Mouse (Mus musculus) heart, embryonic 10.5 days (tissue): Measurements from ENCODE around the gene Gjb6. TPM values are rescaled to one million over a fixed set of nuclear protein-coding genes. Genes with fewer than 3 reads are reported as not detected.

ENCODE experiments used
- DNase-seq: peaks from one replicate; pipeline ENCODE4 v3.0.0-alpha.2; 2017; ENCODE audit warnings: low spot score
- H3K27ac ChIP-seq: fragments of 300-500 bp; sonication (generic); 2 replicates; pipeline ENCODE4 v1.5.1; 2016; ENCODE audit warnings: mild to moderate bottlenecking
- H3K27me3 ChIP-seq: fragments of 300-500 bp; sonication (generic); 2 replicates; pipeline ENCODE4 v1.6.1; 2016; ENCODE audit warnings: mild to moderate bottlenecking; ENCODE audit not compliant: poor library complexity, insufficient read depth, severe bottlenecking
- H3K36me3 ChIP-seq: fragments of 300-500 bp; sonication (generic); 2 replicates; pipeline ENCODE4 v1.6.1; 2016; ENCODE audit warnings: mild to moderate bottlenecking, moderate library complexity
- H3K4me1 ChIP-seq: fragments of 300-500 bp; sonication (generic); 2 replicates; pipeline ENCODE4 v1.6.1; 2016; ENCODE audit warnings: mild to moderate bottlenecking
- H3K4me3 ChIP-seq: fragments of 300-500 bp; sonication (generic); 2 replicates; pipeline ENCODE4 v1.5.1; 2016; ENCODE audit warnings: mild to moderate bottlenecking, moderate library complexity
- H3K9me3 ChIP-seq: fragments of 300-500 bp; sonication (generic); 2 replicates; pipeline ENCODE4 v1.6.1; 2016; ENCODE audit warnings: mild to moderate bottlenecking, moderate library complexity
- WGBS: fragments of 180-500 bp; shearing (Covaris S2); methylation state at CpG from one replicate; pipeline ENCODE4 v1.1.7; 2016; 5-methylcytosine and 5-hydroxymethylcytosine counted together
- polyA plus RNA-seq: library from polyadenylated mRNA; unstranded; fragments of >200 nt; fragmentation: Nextera tagmentation; extraction: Ambion mirVana; gene quantifications from 2 replicates; pipeline ENCODE4 v1.2.1, GENCODE M21; 2016

Gjb6 gene
- polyA plus RNA-seq, 1 experiment from 2014 or later = 0.89 TPM

- H3K4me3 ChIP-seq = no peak overlapping the region
Observed at GRCm38 (mm10) chr14:57105721-57106120, 27.7 kb downstream of the Gjb6 start.

DNA sequence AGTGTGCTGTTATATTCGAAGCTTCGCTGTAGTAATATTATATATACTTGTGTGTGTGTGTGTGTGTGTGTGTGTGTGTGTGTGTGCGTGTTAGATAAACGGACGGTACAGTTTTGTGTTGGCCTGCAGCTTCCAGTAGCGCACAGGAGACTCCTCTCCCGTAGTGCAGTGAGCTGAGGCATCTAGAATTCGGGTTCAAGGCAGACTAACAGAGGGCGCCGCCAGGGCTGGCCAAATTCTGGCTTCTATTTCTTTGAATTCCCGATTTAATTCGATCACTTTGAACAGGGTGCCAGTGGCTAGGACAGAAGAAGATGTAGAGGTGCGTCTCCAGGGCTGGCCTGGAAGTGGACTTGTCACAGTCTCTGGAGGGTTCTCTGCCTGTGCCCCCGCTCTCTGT lies 28.3 kb downstream of the Gjb6 start:
- Histone ChIP-seq H3K4me1 (peaks cover 14% of the 10 kb centered on the region), H3K9me3 (no peaks in the 10 kb centered on the region), H3K27me3 (peaks cover 82% of the 10 kb centered on the region), H3K36me3 (no peaks in the 10 kb centered on the region), H3K4me3 (peak overlapping the region; percentile 78), H3K27ac (no peak overlapping the region)
- WGBS = 15% methylated on average over 14 of the region's 14 CpGs
- DNase-seq = no peak

More at GRCm38 (mm10) chr14:57105721-57106120, 27.7 kb downstream of the Gjb6 start:
- Histone ChIP-seq H3K36me3 (no peaks in the 10 kb centered on the region), H3K4me1 (peaks cover 14% of the 10 kb centered on the region), H3K9me3 (no peaks in the 10 kb centered on the region), H3K27me3 (peaks cover 77% of the 10 kb centered on the region), H3K27ac (no peak overlapping the region)
- WGBS = 50% methylated on average over 11 of the region's 11 CpGs
- no peak for DNase-seq

DNA sequence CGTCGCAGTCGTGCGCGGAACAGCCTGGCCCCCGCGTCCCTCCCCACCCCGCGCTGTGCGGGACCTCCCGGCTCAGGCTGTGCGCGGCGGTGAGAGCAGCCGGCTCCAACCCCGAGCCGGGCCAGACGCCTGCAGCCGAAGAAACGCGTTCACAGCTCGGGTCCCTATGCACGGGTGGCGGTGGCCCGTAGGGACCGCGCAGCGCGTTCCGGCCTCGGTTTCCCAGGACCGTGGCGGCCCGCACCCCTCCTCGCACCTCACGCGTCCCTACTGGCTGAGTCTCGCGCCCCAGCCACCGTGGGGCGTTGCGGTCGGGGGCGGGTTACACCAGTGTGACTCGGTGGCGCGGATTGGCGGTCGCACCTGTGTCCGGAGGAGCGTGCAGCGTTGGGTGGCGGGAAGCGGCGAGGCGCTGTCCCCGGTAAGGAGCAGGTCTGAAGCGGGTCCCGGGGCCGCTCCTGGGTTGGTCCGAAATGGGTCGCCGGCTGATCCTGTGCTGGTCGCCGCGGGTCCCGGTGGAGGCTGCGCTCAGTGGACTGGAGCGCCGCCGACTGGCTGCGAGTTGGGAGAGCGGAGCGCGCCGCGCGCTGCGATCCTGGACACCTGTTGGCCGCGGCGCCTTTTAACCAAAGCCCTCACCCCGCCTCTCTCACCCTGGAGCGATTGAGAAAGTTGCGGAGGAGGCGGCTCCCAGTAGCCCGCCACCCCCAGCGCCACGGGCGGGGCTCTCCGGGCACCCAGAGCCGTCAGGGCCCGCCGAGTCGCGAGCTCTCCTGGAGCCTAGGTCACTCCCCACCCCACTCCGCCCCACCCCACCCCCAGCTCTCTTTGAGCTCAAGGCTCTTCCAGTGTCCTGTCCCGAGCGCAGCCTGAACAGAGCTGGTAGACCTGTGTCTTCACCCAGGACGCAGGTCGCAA lies 29.0 kb downstream of the Gjb6 start, which contains the start of gene Gjb2:
Gene Gjb2 (minus strand): TSS at position 597 of the 918 bp plus-strand sequence.
- peak within 1 kb of the TSS; percentile 78 for H3K4me3 ChIP-seq

GRCm38 (mm10) chr14:57103711-57104105 lies 29.7 kb downstream of the Gjb6 start:
- Histone ChIP-seq H3K4me3 (peak overlapping the region; percentile 78), H3K4me1 (peaks cover 14% of the 10 kb centered on the region), H3K9me3 (no peaks in the 10 kb centered on the region), H3K27me3 (peaks cover 87% of the 10 kb centered on the region), H3K36me3 (no peaks in the 10 kb centered on the region), H3K27ac (peak overlapping the region; percentile 42; the same call in 1 of the 2 replicates)
- 3% methylated on average over 22 of the region's 22 CpGs for WGBS
- no peak for DNase-seq

More for the DNA sequence above, 29.0 kb downstream of the Gjb6 start, which contains the start of gene Gjb2:
- no peak for DNase-seq
- WGBS = under 1% methylated on average over 100 of the region's 101 CpGs
- no peaks in the 10 kb centered on the region for H3K36me3 ChIP-seq
- peaks cover 87% of the 10 kb centered on the region for H3K27me3 ChIP-seq
- H3K27ac ChIP-seq = peak within 1 kb of the TSS; percentile 42; the same call in 1 of the 2 replicates
- H3K4me1 ChIP-seq = peaks cover 14% of the 10 kb centered on the region
- no peaks in the 10 kb centered on the region for H3K9me3 ChIP-seq

- no peak overlapping the region for H3K4me3 ChIP-seq
Observed at GRCm38 (mm10) chr14:57103121-57103520, 30.3 kb downstream of the Gjb6 start.

GRCm38 (mm10) chr14:57101623-57102022 lies 31.8 kb downstream of the Gjb6 start:
- 83% methylated on average over 7 of the region's 7 CpGs for WGBS
- Histone ChIP-seq H3K4me3 (no peak overlapping the region), H3K27me3 (peaks cover 68% of the 10 kb centered on the region)

More at GRCm38 (mm10) chr14:57103121-57103520, 30.3 kb downstream of the Gjb6 start:
- DNase-seq = no peak
- 47% methylated on average over 6 of the region's 6 CpGs for WGBS
- Histone ChIP-seq H3K9me3 (no peaks in the 10 kb centered on the region), H3K27me3 (peaks cover 83% of the 10 kb centered on the region), H3K27ac (no peak overlapping the region), H3K4me1 (peaks cover 14% of the 10 kb centered on the region), H3K36me3 (no peaks in the 10 kb centered on the region)

DNA sequence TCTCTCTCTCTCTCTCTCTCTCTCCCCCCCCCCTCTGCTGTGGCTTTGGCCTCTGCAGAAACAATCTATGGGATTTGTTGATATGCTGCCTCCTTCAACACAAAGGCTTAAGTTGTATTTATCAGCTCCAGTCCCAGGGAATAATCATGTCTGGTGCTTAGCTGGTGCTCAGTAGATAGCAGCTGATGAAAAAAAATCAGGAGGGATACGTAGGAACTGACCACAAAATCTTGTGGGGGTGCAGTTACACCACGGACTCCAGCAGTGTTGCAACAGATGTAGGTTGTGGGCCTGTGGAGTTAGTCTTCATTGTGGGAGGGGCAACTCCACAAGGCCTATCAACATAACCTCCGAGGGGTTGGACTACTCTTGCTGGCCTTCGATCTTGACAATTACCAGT lies 37.6 kb downstream of the Gjb6 start:
- Histone ChIP-seq H3K9me3 (no peaks in the 10 kb centered on the region), H3K27me3 (peaks cover 22% of the 10 kb centered on the region), H3K4me3 (no peak overlapping the region), H3K36me3 (no peaks in the 10 kb centered on the region), H3K27ac (no peak overlapping the region), H3K4me1 (0 out of 2 replicates have a peak, but pooled peaks cover 4% of the 10 kb centered on the region)
- no peak for DNase-seq
- 54% methylated on average over 4 of the region's 4 CpGs for WGBS

More at GRCm38 (mm10) chr14:57101623-57102022, 31.8 kb downstream of the Gjb6 start:
- no peaks in the 10 kb centered on the region for H3K36me3 ChIP-seq
- H3K9me3 ChIP-seq = no peaks in the 10 kb centered on the region
- H3K4me1 ChIP-seq = peaks cover 14% of the 10 kb centered on the region
- DNase-seq = no peak
- no peak overlapping the region for H3K27ac ChIP-seq

DNA sequence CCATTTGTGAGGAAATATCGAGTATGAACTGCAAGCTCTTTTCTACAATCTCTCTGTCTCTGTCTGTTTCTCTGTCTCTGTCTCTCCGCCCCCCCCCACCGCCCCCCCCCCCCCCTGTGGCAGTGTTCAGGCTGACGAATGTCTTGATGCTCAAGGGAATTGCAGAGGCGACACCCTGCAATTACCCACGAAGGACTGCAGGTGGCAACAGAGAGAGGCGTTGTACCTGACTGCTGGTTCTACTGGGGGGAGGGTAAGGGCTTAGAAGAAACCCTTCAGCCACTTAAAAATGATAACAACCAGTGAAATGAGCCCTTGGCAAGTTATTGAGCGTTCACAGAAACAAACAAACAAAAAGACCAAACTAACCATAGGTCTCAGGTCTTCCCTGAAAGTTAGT lies 40.4 kb downstream of the Gjb6 start:
- Histone ChIP-seq H3K9me3 (no peaks in the 10 kb centered on the region), H3K27me3 (0 out of 2 replicates have a peak, but pooled peaks cover 9% of the 10 kb centered on the region), H3K4me3 (no peak overlapping the region), H3K27ac (no peak overlapping the region), H3K4me1 (0 out of 2 replicates have a peak, but pooled peaks cover 4% of the 10 kb centered on the region), H3K36me3 (no peaks in the 10 kb centered on the region)
- no peak for DNase-seq
- whole genome bisulfite sequencing = 10% methylated on average over 8 of the region's 8 CpGs

DNA sequence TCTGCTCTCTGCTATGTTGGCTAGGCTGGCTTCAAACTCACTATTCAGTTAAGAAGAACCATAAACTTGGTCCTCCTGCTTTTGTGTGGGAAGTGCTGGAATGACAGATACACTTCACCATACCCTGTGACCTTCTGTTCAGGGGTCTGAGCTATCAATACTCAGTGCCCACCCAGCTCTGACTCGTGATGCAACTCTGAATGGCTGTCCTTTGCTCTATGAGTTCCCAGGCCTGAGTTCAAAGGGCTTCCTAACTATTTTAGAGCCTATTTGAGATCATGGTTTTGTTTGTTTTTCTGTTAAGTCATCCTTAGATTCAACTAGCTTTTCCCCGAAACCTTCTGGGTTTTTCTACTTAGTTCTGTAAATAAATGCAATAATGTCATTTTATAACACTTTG lies 43.4 kb downstream of the Gjb6 start:
- no peak for DNase-seq
- H3K27me3 ChIP-seq = 0 out of 2 replicates have a peak, but pooled peaks cover 6% of the 10 kb centered on the region
- H3K4me3 ChIP-seq = no peak overlapping the region
- H3K27ac ChIP-seq = no peak overlapping the region
- 0 out of 2 replicates have a peak, but pooled peaks cover 4% of the 10 kb centered on the region for H3K4me1 ChIP-seq
- WGBS = 60% methylated on average over 2 of the region's 2 CpGs
- no peaks in the 10 kb centered on the region for H3K9me3 ChIP-seq
- no peaks in the 10 kb centered on the region for H3K36me3 ChIP-seq

- H3K4me1 ChIP-seq = 0 out of 2 replicates have a peak, but pooled peaks cover 7% of the 10 kb centered on the region
- H3K9me3 ChIP-seq = no peaks in the 10 kb centered on the region
- H3K36me3 ChIP-seq = no peaks in the 10 kb centered on the region
- H3K27me3 ChIP-seq = 0 out of 2 replicates have a peak, but pooled peaks cover 4% of the 10 kb centered on the region
- no peak overlapping the region for H3K4me3 ChIP-seq
- DNase-seq = no peak
- H3K27ac ChIP-seq = no peak overlapping the region
- WGBS = 78% methylated on average over 7 of the region's 7 CpGs
Observed at GRCm38 (mm10) chr14:57089107-57089506, 44.3 kb downstream of the Gjb6 start.

DNA sequence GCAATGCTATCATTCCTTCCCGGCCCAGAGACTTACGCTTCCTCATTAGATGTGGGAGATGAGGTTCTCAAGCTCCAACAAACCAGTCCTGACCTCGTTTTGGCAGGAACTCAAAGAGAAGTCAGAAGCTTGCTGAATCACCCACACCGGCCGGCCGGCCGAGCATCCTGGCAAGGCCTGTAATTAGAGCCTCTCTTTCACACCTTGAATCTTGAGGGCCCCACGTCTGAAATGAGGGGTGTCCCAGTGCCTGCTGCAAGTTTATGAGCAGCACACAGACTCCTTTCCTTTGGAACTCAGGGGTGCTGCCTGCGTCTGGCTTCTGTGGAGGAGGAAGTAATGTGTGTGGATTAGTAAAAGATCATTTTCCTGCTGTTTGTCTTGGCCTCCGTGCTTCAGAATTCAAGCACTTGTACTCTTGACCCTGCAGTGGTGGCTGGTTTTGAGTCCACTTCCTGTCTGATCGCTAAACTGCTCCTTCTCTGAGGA lies 49.2 kb downstream of the Gjb6 start:
- no peaks in the 10 kb centered on the region for H3K9me3 ChIP-seq
- no peak overlapping the region for H3K4me3 ChIP-seq
- WGBS = 54% methylated on average over 11 of the region's 11 CpGs
- DNase-seq = no peak
- H3K27ac ChIP-seq = no peak overlapping the region
- 0 out of 2 replicates have a peak, but pooled peaks cover 5% of the 10 kb centered on the region for H3K4me1 ChIP-seq
- H3K36me3 ChIP-seq = no peaks in the 10 kb centered on the region
- 0 out of 2 replicates have a peak, but pooled peaks cover 4% of the 10 kb centered on the region for H3K27me3 ChIP-seq

DNA sequence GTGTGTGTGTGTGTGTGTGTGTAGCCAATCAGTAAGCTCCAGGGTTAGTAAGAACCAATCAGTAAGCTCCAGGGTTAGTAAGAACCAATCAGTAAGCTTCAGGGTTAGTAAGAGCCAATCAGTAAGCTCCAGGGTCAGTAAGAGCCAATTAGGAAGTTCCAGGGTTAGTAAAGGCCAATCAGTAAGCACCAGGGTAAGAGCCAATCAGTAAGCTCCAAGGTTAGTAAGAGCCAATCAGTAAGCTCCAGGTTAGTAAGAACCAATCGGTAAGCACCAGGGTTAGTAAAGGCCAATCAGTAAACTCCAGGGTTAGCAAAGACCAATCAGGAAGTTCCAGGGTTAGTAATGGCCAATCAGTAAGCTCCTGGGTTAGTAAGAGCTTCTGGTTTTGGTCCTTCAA lies 50.5 kb downstream of the Gjb6 start:
- H3K4me1 ChIP-seq = 0 out of 2 replicates have a peak, but pooled peaks cover 5% of the 10 kb centered on the region
- WGBS = 95% methylated on average over 1 of the region's 1 CpGs
- H3K36me3 ChIP-seq = no peaks in the 10 kb centered on the region
- 0 out of 2 replicates have a peak, but pooled peaks cover 4% of the 10 kb centered on the region for H3K27me3 ChIP-seq
- H3K9me3 ChIP-seq = no peaks in the 10 kb centered on the region
- no peak for DNase-seq
- no peak overlapping the region for H3K27ac ChIP-seq
- H3K4me3 ChIP-seq = no peak overlapping the region

DNA sequence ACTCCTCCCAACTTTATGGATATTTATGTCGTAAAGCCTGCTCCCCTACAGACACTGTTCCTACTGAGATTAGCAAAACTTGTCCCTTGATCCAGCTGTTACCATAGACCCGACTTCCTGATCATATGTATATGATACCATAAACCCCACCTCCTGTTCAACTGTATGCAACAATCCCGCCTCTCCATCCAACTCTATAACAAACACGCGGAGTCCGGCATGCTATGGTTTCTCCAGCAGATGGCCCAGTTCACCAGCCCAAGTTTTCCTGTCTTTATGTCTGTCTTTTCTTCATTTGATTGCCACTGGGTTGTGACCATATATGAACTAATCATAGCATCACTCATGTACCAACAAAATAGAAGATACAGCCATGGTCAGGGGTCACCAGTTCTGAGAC lies 57.9 kb downstream of the Gjb6 start:
- 79% methylated on average over 6 of the region's 6 CpGs for WGBS
- Histone ChIP-seq H3K9me3 (no peaks in the 10 kb centered on the region), H3K27ac (no peak overlapping the region), H3K4me3 (no peak overlapping the region), H3K4me1 (no peaks in the 10 kb centered on the region), H3K36me3 (no peaks in the 10 kb centered on the region), H3K27me3 (no peaks in the 10 kb centered on the region; the same call in 1 of the 2 replicates)
- DNase-seq = no peak
